Mouse (Mus musculus) embryo, embryonic 10 days (tissue): Measurements from ENCODE around the gene Ssc4d.

Source experiments
- DNase-seq: peaks from one replicate; pipeline ENCODE4 v3.0.0-alpha.2; 2015; ENCODE audit warnings: low spot score

Ssc4d gene

DNA sequence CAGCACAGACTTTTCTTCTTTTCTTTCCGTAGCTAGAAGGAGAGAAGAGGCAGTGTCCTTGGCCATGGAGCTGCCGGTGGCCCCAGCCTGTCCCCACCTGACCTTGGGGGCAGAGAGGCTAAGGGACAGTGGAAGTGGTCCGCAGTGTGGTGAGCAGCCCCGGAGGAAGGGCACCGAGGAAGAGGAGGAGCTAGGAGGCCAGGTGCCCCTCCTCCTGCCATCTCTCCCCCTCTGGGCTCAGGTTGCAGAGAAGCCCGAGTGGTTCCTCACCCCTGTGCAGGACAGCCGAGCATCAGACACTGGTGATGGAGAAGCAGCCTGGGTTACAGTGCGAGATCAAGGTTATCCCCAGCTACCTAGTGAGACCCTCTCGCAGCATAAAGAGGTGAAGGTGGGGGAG, at the start of gene Ssc4d:
TSS of gene Ssc4d (minus strand) at position 167 of the 400 bp plus-strand sequence.
- DNase-seq = no peak

DNA sequence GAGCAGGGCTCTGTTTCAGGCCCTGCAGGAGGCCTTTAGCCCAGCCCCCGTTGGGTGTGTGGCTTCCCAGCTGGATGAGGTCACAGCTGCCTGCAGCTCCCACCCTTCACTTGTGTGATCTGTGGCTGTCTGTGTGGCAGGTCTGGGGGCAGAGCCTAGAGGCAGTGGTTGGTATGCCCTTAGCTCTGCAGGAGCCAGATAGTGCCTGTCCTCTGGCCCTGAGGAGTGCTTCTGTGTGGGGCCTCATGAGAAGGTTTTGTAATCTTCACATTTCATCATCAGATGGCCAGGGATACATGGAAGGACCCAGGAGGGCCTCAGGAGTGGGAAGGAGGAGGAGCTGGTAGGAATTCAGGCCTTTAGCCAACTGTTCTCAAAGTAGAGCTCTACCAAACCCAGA, 45.6 kb upstream of the Ssc4d start:
- no peak for DNase-seq

DNA sequence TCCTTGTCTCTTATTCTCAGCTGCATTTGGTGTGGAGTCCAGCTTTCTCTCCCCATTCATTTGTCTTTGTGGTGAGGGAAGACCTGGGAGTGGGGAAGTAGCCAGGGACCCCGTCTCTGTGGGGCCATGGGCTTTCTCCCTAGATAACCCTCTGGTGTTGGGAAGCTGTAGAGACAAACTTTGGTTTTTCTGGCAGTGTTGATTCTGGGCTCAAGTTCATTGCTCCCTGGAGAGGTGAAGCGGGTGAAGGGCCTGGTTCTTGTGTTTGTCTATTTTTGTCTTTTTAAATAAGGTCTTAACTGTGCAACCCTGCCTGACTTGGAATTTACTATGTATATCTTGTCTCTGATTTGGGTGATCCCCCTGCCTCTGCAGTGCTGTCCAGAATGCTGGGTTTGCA, 44.4 kb upstream of the Ssc4d start:
- DNase-seq = no peak

DNA sequence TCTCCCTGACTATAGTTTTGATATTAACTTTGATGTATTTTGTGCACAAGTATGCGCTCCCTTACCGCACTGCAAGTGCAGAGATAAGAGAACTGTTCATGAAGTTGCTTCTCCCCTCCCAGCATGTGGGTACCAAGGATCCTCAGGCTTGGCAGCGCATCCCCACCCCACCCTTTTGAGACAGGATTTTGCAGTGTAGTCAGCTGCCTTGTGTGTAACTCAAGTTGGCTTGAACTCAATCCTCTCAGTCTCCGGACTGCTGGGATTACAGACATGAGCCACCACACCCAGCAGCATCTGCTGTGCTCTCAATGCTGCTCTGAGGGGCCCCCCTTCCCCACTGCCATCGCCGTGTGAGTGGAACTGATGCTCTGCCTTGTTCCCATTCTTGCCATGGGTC, 42.9 kb upstream of the Ssc4d start:
- no peak for DNase-seq

DNA sequence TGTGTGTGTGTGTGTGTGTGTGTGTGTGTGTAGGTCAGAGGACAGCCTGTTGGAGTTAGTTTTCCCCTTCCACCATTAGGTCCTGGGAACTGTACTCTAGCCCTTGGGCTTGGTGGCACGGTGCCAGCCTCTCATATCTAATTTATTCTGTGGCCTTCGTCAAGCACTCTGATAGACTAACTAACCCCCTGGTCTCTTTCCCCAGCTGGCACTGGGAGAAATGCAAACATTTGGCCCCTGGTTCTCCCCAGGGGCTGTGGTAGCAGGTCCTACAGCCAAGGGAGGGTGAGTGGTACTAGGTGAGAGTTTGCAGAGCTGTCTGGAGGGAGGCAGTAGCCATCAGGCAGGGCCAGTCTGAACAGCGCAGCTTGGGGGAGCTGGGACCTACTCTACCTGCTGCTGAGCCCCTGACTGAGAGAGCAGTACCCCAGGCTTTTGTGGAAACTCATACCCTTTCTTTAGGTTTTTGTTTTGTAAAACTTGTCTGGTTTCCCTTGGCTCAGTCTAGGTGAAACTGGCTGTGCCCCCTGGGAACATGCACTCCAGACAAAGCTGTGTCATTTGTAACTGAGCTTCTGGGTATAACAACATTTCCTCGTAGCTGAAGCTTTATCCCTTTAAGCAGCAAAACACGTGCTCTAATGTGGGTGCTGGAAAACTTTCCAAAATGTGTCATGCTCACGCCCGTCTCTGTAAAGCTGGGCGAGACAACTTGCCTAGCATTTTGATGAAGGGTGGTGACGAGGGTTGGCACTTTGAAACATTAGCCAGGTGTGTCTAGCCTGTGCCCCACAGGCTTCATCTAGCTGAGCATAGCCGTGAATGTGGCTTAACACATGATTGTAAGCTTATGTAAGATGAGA, 41.9 kb upstream of the Ssc4d start:
- DNase-seq = no peak

DNA sequence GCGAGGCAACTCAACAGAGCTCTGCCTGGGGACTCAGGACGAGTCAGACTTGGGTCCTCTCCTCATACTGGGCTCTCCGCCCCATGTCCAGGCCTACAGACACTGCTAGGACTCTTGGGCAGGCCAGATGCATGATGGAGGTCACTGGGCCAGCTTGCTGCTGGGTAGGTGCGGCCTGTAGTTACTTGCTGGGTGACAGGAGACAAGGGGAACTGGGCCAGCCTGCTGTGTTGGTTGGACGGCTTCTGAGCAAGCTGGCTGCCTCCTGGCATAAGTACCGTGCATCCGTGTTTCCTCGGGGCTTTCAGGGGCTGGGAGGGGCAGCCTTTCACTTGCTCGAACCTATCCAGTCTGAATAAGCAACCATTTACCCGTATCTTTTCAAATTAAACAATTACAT, 41.3 kb upstream of the Ssc4d start:
- no peak for DNase-seq

DNA sequence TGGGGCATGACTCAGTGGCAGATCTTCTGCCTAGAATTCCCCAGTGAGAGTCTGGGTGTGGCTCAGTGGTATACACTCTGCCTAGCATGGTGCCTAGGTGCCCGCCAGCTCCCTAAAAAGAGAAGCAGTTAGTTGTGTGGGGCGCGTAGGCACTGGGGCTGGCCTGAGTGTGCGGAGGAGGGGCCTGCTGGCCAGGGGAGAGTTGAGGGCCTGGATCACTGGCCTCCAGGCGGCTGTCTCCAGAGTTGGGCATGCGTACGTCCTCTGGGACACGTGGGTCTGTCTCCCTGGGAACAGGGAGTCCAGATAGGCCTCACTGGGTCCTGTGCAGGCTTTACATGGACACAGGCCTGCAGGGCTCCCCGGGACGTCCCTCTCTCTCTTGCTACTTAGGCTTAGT, 40.5 kb upstream of the Ssc4d start:
- DNase-seq = no peak

GRCm38 (mm10) chr5:136007745-136008144, 33.4 kb upstream of the Ssc4d start:
- no peak for DNase-seq

GRCm38 (mm10) chr5:136004537-136004936, 30.2 kb upstream of the Ssc4d start:
- no peak for DNase-seq

DNA sequence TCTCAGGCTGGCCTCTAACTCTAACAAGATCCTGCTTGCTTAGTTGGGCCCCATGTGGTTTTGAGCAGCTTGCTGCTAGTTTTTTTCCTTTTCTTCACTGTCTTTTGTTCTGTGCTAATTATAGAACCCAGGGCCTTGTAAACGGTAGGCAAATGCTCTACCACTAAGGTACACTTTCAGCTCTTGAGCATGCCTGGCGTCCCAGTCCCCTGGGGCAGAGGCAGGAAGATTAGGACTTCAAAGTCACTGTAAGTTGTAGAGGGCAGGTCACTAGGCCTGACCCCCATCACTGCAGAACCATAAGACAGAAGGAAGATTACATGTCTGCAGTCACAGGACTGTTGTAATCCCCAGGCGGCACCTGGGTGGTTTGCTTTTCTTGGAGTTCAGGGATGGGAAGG, 28.4 kb upstream of the Ssc4d start:
- peak; percentile 57 for DNase-seq

GRCm38 (mm10) chr5:136002325-136002724, 28.0 kb upstream of the Ssc4d start:
- DNase-seq = no peak

- DNase-seq = no peak
Observed at GRCm38 (mm10) chr5:136001222-136001621, 26.9 kb upstream of the Ssc4d start.

- no peak for DNase-seq
Observed at GRCm38 (mm10) chr5:135996162-135996561, 21.8 kb upstream of the Ssc4d start.

- peak; percentile 98 for DNase-seq
Observed at GRCm38 (mm10) chr5:135994725-135995687, 20.7 kb upstream of the Ssc4d start, which contains the start of gene Dtx2. Gene Dtx2, plus strand, starts transcription at chr5:135994800.

GRCm38 (mm10) chr5:135994335-135994724, 20.0 kb upstream of the Ssc4d start:
- DNase-seq = no peak

DNA sequence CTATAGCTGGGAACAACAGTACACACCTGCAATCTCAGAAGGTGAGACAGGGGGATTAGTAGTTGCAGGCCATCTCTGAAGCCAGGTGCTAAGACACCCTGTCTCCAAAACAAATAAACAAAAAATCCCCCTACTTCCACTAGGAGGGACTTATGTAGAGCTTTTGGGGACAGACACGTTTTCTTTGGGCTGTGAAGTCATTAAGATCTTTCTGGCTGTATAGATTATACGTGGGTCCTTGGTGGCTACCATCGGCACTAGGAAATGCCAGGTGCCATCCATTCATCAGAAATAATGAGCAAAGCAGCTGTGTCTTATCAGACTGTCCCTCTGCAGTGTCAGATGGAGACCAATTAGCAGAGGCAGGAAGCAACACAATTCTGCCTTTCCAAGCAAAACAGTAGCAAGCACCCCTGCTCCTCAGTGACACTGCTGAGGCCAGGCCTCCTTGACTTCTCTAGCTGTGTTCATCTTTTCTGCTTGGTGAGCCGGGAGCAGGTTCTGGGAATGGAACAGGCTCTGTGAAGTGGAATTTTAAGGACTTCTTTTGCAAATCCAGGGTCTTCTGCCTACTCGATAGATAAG, 19.1 kb upstream of the Ssc4d start:
- DNase-seq = no peak

DNA sequence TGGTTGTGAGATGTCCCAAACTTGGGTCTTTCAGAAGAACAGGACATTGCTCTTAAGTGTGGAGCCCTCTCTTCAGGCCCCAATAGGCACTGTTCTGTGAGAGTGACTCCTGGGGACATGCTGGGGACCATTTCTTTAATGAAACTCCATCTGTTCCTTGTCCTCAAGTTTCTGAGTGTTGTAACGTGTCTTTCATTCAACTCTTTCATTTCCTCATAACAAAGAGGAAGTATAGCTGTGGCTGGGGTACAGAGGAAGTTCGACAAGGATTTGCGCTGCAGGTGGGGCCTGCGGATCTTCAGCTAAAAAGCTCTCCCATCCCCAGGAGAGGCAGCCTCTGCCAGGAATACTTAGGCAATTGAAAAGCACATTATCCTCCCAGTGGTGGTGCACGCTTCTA, 16.3 kb upstream of the Ssc4d start:
- no peak for DNase-seq

- DNase-seq = peak; percentile 51
Observed at GRCm38 (mm10) chr5:135987248-135987647, 12.9 kb upstream of the Ssc4d start.

GRCm38 (mm10) chr5:135984546-135985044, 10.3 kb upstream of the Ssc4d start:
- no peak for DNase-seq

DNA sequence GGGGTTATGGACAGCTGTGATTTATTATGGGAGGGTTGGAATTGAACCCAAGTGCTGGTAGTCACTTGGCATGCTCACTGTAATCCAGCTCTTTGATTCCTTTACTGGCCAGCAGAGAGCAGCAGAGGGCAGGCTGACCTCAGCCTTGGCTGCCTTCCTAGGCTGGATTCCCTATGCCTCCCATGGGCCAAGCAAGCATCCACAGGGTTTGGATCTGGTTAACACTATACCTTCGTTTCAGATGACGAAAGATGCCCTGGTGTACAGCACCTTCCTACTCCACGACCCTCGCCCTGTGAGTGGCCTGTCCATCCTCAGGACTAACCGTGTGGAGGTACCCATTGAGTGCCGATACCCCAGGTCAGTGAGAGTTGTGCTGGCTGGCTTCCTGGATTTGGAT, 8.1 kb upstream of the Ssc4d start:
- DNase-seq = peak; percentile 87

GRCm38 (mm10) chr5:135979904-135980303, 5.6 kb upstream of the Ssc4d start, which contains the start of gene Zp3:
Gene Zp3, plus strand, starts transcription at chr5:135980099.
- no peak for DNase-seq

GRCm38 (mm10) chr5:135979381-135979780, 5.0 kb upstream of the Ssc4d start:
- DNase-seq = no peak
